Mouse (Mus musculus) kidney, embryonic 16.5 days (tissue): ENCODE results near the gene Serpina3j. TPM values are rescaled to one million over a fixed set of nuclear protein-coding genes. Genes with fewer than 3 reads are reported as not detected.

Experiments
- ATAC-seq: fragments of 200-750 bp; cut with Nextera tagmentation; 2 replicates; pipeline ENCODE4 v1.8.0; 2017; ENCODE audit warnings: moderate TSS enrichment; ENCODE audit not compliant: low FRiP score, low TSS enrichment
- H3K27ac ChIP-seq: fragments of 300-500 bp; sonication (generic); 2 replicates; pipeline ENCODE4 v1.5.1; 2014; ENCODE audit warnings: low read length
- H3K27me3 ChIP-seq: fragments of 300-500 bp; sonication (generic); 2 replicates; pipeline ENCODE4 v1.6.1; 2014; ENCODE audit warnings: low read length, control low read depth, mixed read lengths; ENCODE audit not compliant: insufficient read depth
- H3K36me3 ChIP-seq: fragments of 300-500 bp; sonication (generic); 2 replicates; pipeline ENCODE4 v1.6.1; 2014; ENCODE audit warnings: low read length, control low read depth, mixed read lengths; ENCODE audit not compliant: insufficient read depth
- H3K4me1 ChIP-seq: fragments of 300-500 bp; sonication (generic); 2 replicates; pipeline ENCODE4 v1.6.1; 2014; ENCODE audit warnings: low read length, control low read depth, mixed read lengths; ENCODE audit not compliant: insufficient read depth
- H3K4me2 ChIP-seq: fragments of 300-500 bp; sonication (generic); replicated peaks from 2 replicates; pipeline ENCODE4 v1.6.1; 2014; ENCODE audit warnings: low read depth, low read length
- H3K4me3 ChIP-seq: fragments of 300-500 bp; sonication (generic); 2 replicates; pipeline ENCODE4 v1.5.1; 2014; ENCODE audit warnings: mild to moderate bottlenecking, low read length
- H3K9ac ChIP-seq: fragments of 300-500 bp; sonication (generic); replicated peaks from 2 replicates; pipeline ENCODE4 v1.6.1; 2014; ENCODE audit warnings: low read length
- H3K9me3 ChIP-seq: fragments of 300-500 bp; sonication (generic); 2 replicates; pipeline ENCODE4 v1.6.1; 2016; ENCODE audit warnings: low read length, control low read depth
- WGBS: fragments of 180-500 bp; shearing (Covaris S2); extraction: QIAGEN DNeasy Blood & Tissue Kit; methylation state at CpG from one replicate; pipeline ENCODE4 v1.1.7; 2014; 5-methylcytosine and 5-hydroxymethylcytosine counted together
- polyA plus RNA-seq: library from polyadenylated mRNA; unstranded; fragments of >200 nt; fragmentation: Nextera tagmentation; extraction: Ambion mirVana; gene quantifications from 2 replicates; pipeline ENCODE4 v1.2.1, GENCODE M21; 2015

The Serpina3j gene
- polyA plus RNA-seq, 1 experiment from 2014 or later, result not detected

DNA sequence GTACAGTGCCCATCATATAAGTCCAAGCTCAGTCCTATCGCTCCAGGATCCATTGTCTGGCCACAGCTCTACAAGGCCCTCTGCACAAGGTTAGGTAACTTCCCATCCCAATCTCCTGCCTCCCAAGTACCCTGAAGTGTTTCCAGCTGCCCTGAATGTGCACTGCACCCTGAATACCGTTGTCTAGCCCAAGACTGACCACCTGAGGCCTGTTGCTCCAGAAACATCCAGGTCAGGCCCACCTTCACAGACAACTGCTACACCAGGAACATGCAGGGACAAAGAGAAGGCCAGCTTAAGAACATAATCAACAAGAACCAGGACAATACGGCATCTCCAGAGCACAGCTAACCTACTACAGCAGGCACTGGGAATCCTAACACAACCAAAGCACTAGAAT is 55.6 kb downstream of the Serpina3j start:
- Histone ChIP-seq H3K9ac (no peak overlapping the region), H3K4me3 (no peak overlapping the region), H3K4me2 (no peak overlapping the region), H3K36me3 (no peaks in the 10 kb centered on the region), H3K4me1 (no peaks in the 10 kb centered on the region), H3K27me3 (no peaks in the 10 kb centered on the region), H3K27ac (no peak overlapping the region), H3K9me3 (no peaks in the 10 kb centered on the region)
- ATAC-seq, result no peak
- 82% methylated on average over 3 of the region's 3 CpGs for WGBS

Other genes with a start within 250 kb of the Serpina3j start
- 0.07 TPM in 1 of 2 replicates, not detected in the other for gene Serpina5, start 213.4 kb upstream of the Serpina3j start, polyA plus RNA-seq
- gene Serpina3a, start 201.8 kb upstream of the Serpina3j start, polyA plus RNA-seq, result not detected in 2 replicates
- gene Serpina3b, start 186.6 kb upstream of the Serpina3j start, polyA plus RNA-seq, result not detected in 2 replicates
- not detected in 2 replicates for gene Serpina3c, start 160.7 kb upstream of the Serpina3j start, polyA plus RNA-seq
- 0.07 and 0.12 TPM in 2 replicates for gene Serpina3f, start 100.0 kb upstream of the Serpina3j start, polyA plus RNA-seq
- gene Serpina3g, start 78.3 kb upstream of the Serpina3j start, polyA plus RNA-seq, result 9.2 and 9.6 TPM in 2 replicates
- 0.19 and 0.21 TPM in 2 replicates for gene Serpina3i, start 51.4 kb upstream of the Serpina3j start, polyA plus RNA-seq
- not detected in 2 replicates for gene Serpina3k, start 23.9 kb downstream of the Serpina3j start, polyA plus RNA-seq
- not detected in 2 replicates for gene Serpina3m, start 23.9 kb downstream of the Serpina3j start, polyA plus RNA-seq
- gene Serpina3n, start 92.2 kb downstream of the Serpina3j start, polyA plus RNA-seq, result not detected in 2 replicates
- gene Gsc, start 158.8 kb downstream of the Serpina3j start, polyA plus RNA-seq, result not detected in 2 replicates